Mouse (Mus musculus) c-Kit-positive CD71-positive TER-119-positive erythroid progenitor cells, embryonic 14.5 days (primary cell): ENCODE data around the gene Taok3.

Experiments
- DNase-seq: peaks from one replicate; pipeline ENCODE4 v3.0.0-alpha.2; 2013; ENCODE audit warnings: low spot score

The Taok3 gene

GRCm38 (mm10) chr5:117143721-117144135 lies 23.8 kb downstream of the Taok3 start:
- no peak for DNase-seq

GRCm38 (mm10) chr5:117146165-117146564 lies 26.2 kb downstream of the Taok3 start:
- DNase-seq, result no peak

GRCm38 (mm10) chr5:117147187-117148095 lies 27.5 kb downstream of the Taok3 start:
- DNase-seq, result no peak

GRCm38 (mm10) chr5:117149054-117149942 lies 29.4 kb downstream of the Taok3 start:
- DNase-seq, result no peak

GRCm38 (mm10) chr5:117150068-117150467 lies 30.1 kb downstream of the Taok3 start:
- DNase-seq, result no peak

GRCm38 (mm10) chr5:117152944-117153343 lies 33.0 kb downstream of the Taok3 start:
- no peak for DNase-seq

GRCm38 (mm10) chr5:117153527-117154091 lies 33.7 kb downstream of the Taok3 start:
- no peak for DNase-seq

GRCm38 (mm10) chr5:117158335-117159018 lies 38.5 kb downstream of the Taok3 start:
- no peak for DNase-seq

GRCm38 (mm10) chr5:117159326-117159725 lies 39.4 kb downstream of the Taok3 start:
- no peak for DNase-seq

GRCm38 (mm10) chr5:117159805-117160291 lies 39.9 kb downstream of the Taok3 start:
- DNase-seq, result no peak

GRCm38 (mm10) chr5:117160499-117160898 lies 40.6 kb downstream of the Taok3 start:
- no peak for DNase-seq

- no peak for DNase-seq
These were observed 43.9 kb downstream of the Taok3 start for GRCm38 (mm10) chr5:117163790-117164189.

GRCm38 (mm10) chr5:117164516-117164915 lies 44.6 kb downstream of the Taok3 start:
- no peak for DNase-seq

GRCm38 (mm10) chr5:117164923-117165322 lies 45.0 kb downstream of the Taok3 start:
- no peak for DNase-seq

- no peak for DNase-seq
These were observed 46.0 kb downstream of the Taok3 start for GRCm38 (mm10) chr5:117165946-117166345.

GRCm38 (mm10) chr5:117166811-117167365 lies 47.0 kb downstream of the Taok3 start:
- DNase-seq, result no peak

GRCm38 (mm10) chr5:117168351-117169100 lies 48.6 kb downstream of the Taok3 start:
- DNase-seq, result no peak

GRCm38 (mm10) chr5:117174057-117174456 lies 54.1 kb downstream of the Taok3 start:
- no peak for DNase-seq

GRCm38 (mm10) chr5:117175896-117176295 lies 56.0 kb downstream of the Taok3 start:
- no peak for DNase-seq

GRCm38 (mm10) chr5:117178079-117178478 lies 58.1 kb downstream of the Taok3 start:
- no peak for DNase-seq

- no peak for DNase-seq
These were observed 58.6 kb downstream of the Taok3 start for GRCm38 (mm10) chr5:117178486-117178885.
